Mouse (Mus musculus) stomach, postnatal 0 days (tissue): ENCODE data around the gene A430033K04Rik. TPM values are rescaled to one million over a fixed set of nuclear protein-coding genes. Genes with fewer than 3 reads are reported as not detected.

Experiments used
- ATAC-seq: fragments of 200-750 bp; cut with Nextera tagmentation; 2 replicates; pipeline ENCODE4 v1.8.0; 2017; ENCODE audit not compliant: low FRiP score, low TSS enrichment
- DNase-seq: peaks from one replicate; pipeline ENCODE4 v3.0.0-alpha.2; 2016; ENCODE audit warnings: low spot score
- H3K27ac ChIP-seq: fragments of 300-500 bp; sonication (generic); replicated peaks from 2 replicates; pipeline ENCODE4 v1.5.1; 2014; ENCODE audit warnings: mild to moderate bottlenecking, control low read depth
- H3K27me3 ChIP-seq: fragments of 300-500 bp; sonication (generic); 2 replicates; pipeline ENCODE4 v1.6.1; 2014; ENCODE audit warnings: low read length; ENCODE audit not compliant: control insufficient read depth, insufficient read depth
- H3K36me3 ChIP-seq: fragments of 300-500 bp; sonication (generic); 2 replicates; pipeline ENCODE4 v1.6.1; 2014; ENCODE audit warnings: low read length, mixed read lengths; ENCODE audit not compliant: control insufficient read depth, insufficient read depth
- H3K4me1 ChIP-seq: fragments of 300-500 bp; sonication (generic); replicated peaks from 2 replicates; pipeline ENCODE4 v1.6.1; 2014; ENCODE audit warnings: antibody characterized with exemption; ENCODE audit not compliant: control insufficient read depth, insufficient read depth
- H3K4me2 ChIP-seq: fragments of 300-500 bp; sonication (generic); replicated peaks from 2 replicates; pipeline ENCODE4 v1.6.1; 2014; ENCODE audit warnings: low read depth, mild to moderate bottlenecking, control low read depth, moderate library complexity
- H3K4me3 ChIP-seq: fragments of 300-500 bp; sonication (generic); 2 replicates; pipeline ENCODE4 v1.5.1; 2014; ENCODE audit warnings: low read depth, low read length, control low read depth
- H3K9ac ChIP-seq: fragments of 300-500 bp; sonication (generic); 2 replicates; pipeline ENCODE4 v1.6.1; 2014; ENCODE audit warnings: mild to moderate bottlenecking, low read length, control low read depth, mixed read lengths
- H3K9me3 ChIP-seq: fragments of 300-500 bp; sonication (generic); 2 replicates; pipeline ENCODE4 v1.6.1; 2016; ENCODE audit warnings: low read length; ENCODE audit not compliant: control insufficient read depth
- CTCF ChIP-seq: IDR thresholded peaks from 2 replicates; pipeline ENCODE4 v1.5.1; 2016; ENCODE audit warnings: antibody characterized with exemption, low read depth, mild to moderate bottlenecking, moderate library complexity
- EP300 ChIP-seq: optimal IDR thresholded peaks from 2 replicates; pipeline ENCODE3; 2016; ENCODE audit warnings: antibody characterized with exemption
- WGBS: fragments of 180-500 bp; shearing (Covaris S2); extraction: QIAGEN DNeasy Blood & Tissue Kit; methylation state at CpG from one replicate; pipeline ENCODE4 v1.1.7; 2014; 5-methylcytosine and 5-hydroxymethylcytosine counted together
- polyA plus RNA-seq: library from polyadenylated mRNA; unstranded; fragments of >200 nt; fragmentation: Nextera tagmentation; extraction: Ambion mirVana; gene quantifications from 2 replicates; pipeline ENCODE4 v1.2.1, GENCODE M21; 2015

Gene A430033K04Rik
- polyA plus RNA-seq, 1 experiment from 2014 or later, result 4.9 TPM

- Histone ChIP-seq H3K4me3 (no peak overlapping the region), H3K9ac (no peak overlapping the region), H3K9me3 (no peaks in the 10 kb centered on the region), H3K27me3 (no peaks in the 10 kb centered on the region), H3K27ac (no peak overlapping the region), H3K4me1 (no peaks in the 10 kb centered on the region), H3K36me3 (no peaks in the 10 kb centered on the region), H3K4me2 (no peak overlapping the region)
- WGBS, result 94% methylated on average over 3 of the region's 3 CpGs
- no peak for ATAC-seq
- no peak for TF ChIP-seq CTCF
- no peak for TF ChIP-seq EP300
- no peak for DNase-seq
These were observed 34.7 kb downstream of the A430033K04Rik start for GRCm38 (mm10) chr5:138657407-138657806.

GRCm38 (mm10) chr5:138657854-138658253, 35.2 kb downstream of the A430033K04Rik start:
- no peak overlapping the region for H3K9ac ChIP-seq
- ATAC-seq (peak; percentile 76; the same call in 1 of the 2 replicates), DNase-seq (peak; percentile 22)
- H3K9me3 ChIP-seq, result no peaks in the 10 kb centered on the region
- no peak overlapping the region for H3K4me2 ChIP-seq
- no peaks in the 10 kb centered on the region for H3K27me3 ChIP-seq
- WGBS, result 25% methylated on average over 6 of the region's 6 CpGs
- H3K27ac ChIP-seq, result no peak overlapping the region
- TF ChIP-seq EP300 (no peak), CTCF (peak; percentile 84)
- H3K4me1 ChIP-seq, result no peaks in the 10 kb centered on the region
- no peak overlapping the region for H3K4me3 ChIP-seq
- no peaks in the 10 kb centered on the region for H3K36me3 ChIP-seq

- H3K9me3 ChIP-seq, result no peaks in the 10 kb centered on the region
- TF ChIP-seq EP300, result no peak
- TF ChIP-seq CTCF, result peak; percentile 94
- H3K36me3 ChIP-seq, result no peaks in the 10 kb centered on the region
- WGBS, result 6% methylated on average over 5 of the region's 5 CpGs
- no peak overlapping the region for H3K27ac ChIP-seq
- peak; percentile 69; the same call in 1 of the 2 replicates for ATAC-seq
- H3K4me3 ChIP-seq, result no peak overlapping the region
- no peak overlapping the region for H3K4me2 ChIP-seq
- H3K9ac ChIP-seq, result no peak overlapping the region
- no peaks in the 10 kb centered on the region for H3K27me3 ChIP-seq
- no peaks in the 10 kb centered on the region for H3K4me1 ChIP-seq
- peak; percentile 73 for DNase-seq
These were observed 36.3 kb downstream of the A430033K04Rik start for GRCm38 (mm10) chr5:138658922-138659321.

- WGBS, result 49% methylated on average over 8 of the region's 8 CpGs
- Histone ChIP-seq H3K36me3 (no peaks in the 10 kb centered on the region), H3K4me3 (no peak overlapping the region)
These were observed 60.5 kb downstream of the A430033K04Rik start for GRCm38 (mm10) chr5:138683023-138683766.

GRCm38 (mm10) chr5:138683821-138684220, 61.2 kb downstream of the A430033K04Rik start:
- no peaks in the 10 kb centered on the region for H3K36me3 ChIP-seq
- no peaks in the 10 kb centered on the region for H3K9me3 ChIP-seq
- no peaks in the 10 kb centered on the region for H3K4me1 ChIP-seq
- no peak overlapping the region for H3K9ac ChIP-seq
- H3K4me3 ChIP-seq, result no peak overlapping the region
- TF ChIP-seq EP300 (no peak), CTCF (no peak)
- H3K27ac ChIP-seq, result no peak overlapping the region
- no peak for ATAC-seq
- DNase-seq, result no peak
- no peaks in the 10 kb centered on the region for H3K27me3 ChIP-seq
- WGBS, result 94% methylated on average over 7 of the region's 7 CpGs
- H3K4me2 ChIP-seq, result no peak overlapping the region

More at GRCm38 (mm10) chr5:138683023-138683766, 60.5 kb downstream of the A430033K04Rik start:
- TF ChIP-seq EP300 (no peak), CTCF (no peak)
- ATAC-seq, result no peak
- H3K9me3 ChIP-seq, result no peaks in the 10 kb centered on the region
- H3K4me1 ChIP-seq, result no peaks in the 10 kb centered on the region
- no peaks in the 10 kb centered on the region for H3K27me3 ChIP-seq
- no peak overlapping the region for H3K4me2 ChIP-seq
- no peak overlapping the region for H3K9ac ChIP-seq
- 0 out of 2 replicates have a peak overlapping the region, but pooled peaks have one; percentile 9 for H3K27ac ChIP-seq
- DNase-seq, result no peak

- Histone ChIP-seq H3K4me2 (no peak overlapping the region), H3K36me3 (no peaks in the 10 kb centered on the region), H3K4me1 (no peaks in the 10 kb centered on the region), H3K27ac (no peak overlapping the region), H3K4me3 (no peak overlapping the region), H3K9ac (no peak overlapping the region), H3K27me3 (no peaks in the 10 kb centered on the region), H3K9me3 (no peaks in the 10 kb centered on the region)
- 43% methylated on average over 5 of the region's 5 CpGs for WGBS
- ATAC-seq, result peak; percentile 89
- DNase-seq, result peak; percentile 45
- no peak for TF ChIP-seq CTCF
- TF ChIP-seq EP300, result no peak
These were observed 64.8 kb downstream of the A430033K04Rik start for GRCm38 (mm10) chr5:138687453-138687852.
